Mouse (Mus musculus): ENCODE measurements at regions not wholly inside any gene's neighbourhood (a gene's known extent, or its start where the extent isn't known, plus 50 kb on each side); places are given as distances from the start of the nearest gene placed in this dataset.
"Not testable (repeated sequence)": the region's sequence is repeated elsewhere in the genome, so short reads cannot be mapped to it uniquely, and the experiment has no call there.

GRCm38 (mm10) chr13:26235941-26236340, 534.0 kb downstream of the Hdgfl1 start:
- no peak for DNase-seq (ENCODE audit: low read depth)

- DNase-seq (ENCODE audit: low read depth), result no peak
These were observed 535.3 kb downstream of the Hdgfl1 start for GRCm38 (mm10) chr13:26234703-26235102.

GRCm38 (mm10) chr13:26217299-26217698, 552.7 kb downstream of the Hdgfl1 start:
- DNase-seq (ENCODE audit: low read depth), result no peak

- DNase-seq (ENCODE audit: low read depth), result no peak
These were observed 553.4 kb downstream of the Hdgfl1 start for GRCm38 (mm10) chr13:26216579-26216978.

GRCm38 (mm10) chr13:26205532-26206105, 564.3 kb downstream of the Hdgfl1 start:
- no peak for DNase-seq (ENCODE audit: low read depth)

GRCm38 (mm10) chr13:26194646-26195045, 575.3 kb downstream of the Hdgfl1 start:
- DNase-seq (ENCODE audit: low read depth), result no peak

- no peak for DNase-seq (ENCODE audit: low read depth)
These were observed 586.1 kb downstream of the Hdgfl1 start for GRCm38 (mm10) chr13:26183879-26184278.

- DNase-seq (ENCODE audit: low read depth), result no peak
These were observed 598.0 kb downstream of the Hdgfl1 start for GRCm38 (mm10) chr13:26171891-26172482.

- no peak for DNase-seq (ENCODE audit: low read depth)
These were observed 600.3 kb downstream of the Hdgfl1 start for GRCm38 (mm10) chr13:26169641-26170040.

GRCm38 (mm10) chr13:26158703-26159102, 611.3 kb downstream of the Hdgfl1 start:
- no peak for DNase-seq (ENCODE audit: low read depth)

GRCm38 (mm10) chr13:26154701-26155471, 615.1 kb downstream of the Hdgfl1 start:
- DNase-seq (ENCODE audit: low read depth), result no peak

- DNase-seq (ENCODE audit: low read depth), result no peak
These were observed 615.7 kb downstream of the Hdgfl1 start for GRCm38 (mm10) chr13:26154251-26154650.

- DNase-seq (ENCODE audit: low read depth), result no peak
These were observed 616.9 kb downstream of the Hdgfl1 start for GRCm38 (mm10) chr13:26153093-26153492.

- no peak for DNase-seq (ENCODE audit: low read depth)
These were observed 619.5 kb downstream of the Hdgfl1 start for GRCm38 (mm10) chr13:26150426-26150825.

- DNase-seq (ENCODE audit: low read depth), result no peak
These were observed 627.2 kb downstream of the Hdgfl1 start for GRCm38 (mm10) chr13:26142811-26143210.

- no peak for DNase-seq (ENCODE audit: low read depth)
These were observed 650.6 kb downstream of the Hdgfl1 start for GRCm38 (mm10) chr13:26119363-26119762.

GRCm38 (mm10) chr13:26114136-26114535, 655.8 kb downstream of the Hdgfl1 start:
- no peak for DNase-seq (ENCODE audit: low read depth)

GRCm38 (mm10) chr13:26113723-26114122, 656.2 kb downstream of the Hdgfl1 start:
- DNase-seq (ENCODE audit: low read depth), result not testable (repeated sequence)

GRCm38 (mm10) chr13:26112579-26112978, 657.4 kb downstream of the Hdgfl1 start:
- DNase-seq (ENCODE audit: low read depth), result no peak

- DNase-seq (ENCODE audit: low read depth), result no peak
These were observed 661.0 kb downstream of the Hdgfl1 start for GRCm38 (mm10) chr13:26109013-26109412.

- DNase-seq (ENCODE audit: low read depth), result no peak
These were observed 681.2 kb downstream of the Hdgfl1 start for GRCm38 (mm10) chr13:26088727-26089126.

- DNase-seq (ENCODE audit: low read depth), result no peak
These were observed 689.2 kb downstream of the Hdgfl1 start for GRCm38 (mm10) chr13:26080814-26081213.

GRCm38 (mm10) chr13:26080302-26080701, 689.7 kb downstream of the Hdgfl1 start:
- no peak for DNase-seq (ENCODE audit: low read depth)

Measured in naive thymus-derived CD4-positive, alpha-beta T cell, adult 2 months (primary cell).